Mouse (Mus musculus) midbrain, embryonic 14.5 days (tissue): ENCODE results near the gene Dmbt1. TPM values are rescaled to one million over a fixed set of nuclear protein-coding genes. Genes with fewer than 3 reads are reported as not detected.
"Not testable (repeated sequence)": the region's sequence is repeated elsewhere in the genome, so short reads cannot be mapped to it uniquely, and the experiment has no call there.

Experiments
- ATAC-seq: fragments of 200-750 bp; cut with Nextera tagmentation; 2 replicates; pipeline ENCODE4 v1.8.0; 2017; ENCODE audit warnings: moderate number of reproducible peaks, moderate library complexity; ENCODE audit not compliant: low FRiP score, low TSS enrichment
- DNase-seq: peaks from one replicate; pipeline ENCODE4 v3.0.0-alpha.2; 2015
- H3K27ac ChIP-seq: fragments of 300-500 bp; sonication (generic); replicated peaks from 2 replicates; pipeline ENCODE4 v1.5.1; 2014; ENCODE audit warnings: mild to moderate bottlenecking, low read depth, low read length, moderate library complexity
- H3K27me3 ChIP-seq: fragments of 300-500 bp; sonication (generic); 2 replicates; pipeline ENCODE4 v1.6.1; 2014; ENCODE audit warnings: low read length, control low read depth, mixed read lengths; ENCODE audit not compliant: control insufficient read depth, insufficient read depth
- H3K36me3 ChIP-seq: fragments of 300-500 bp; sonication (generic); 2 replicates; pipeline ENCODE4 v1.6.1; 2014; ENCODE audit warnings: low read length, control low read depth; ENCODE audit not compliant: control insufficient read depth, insufficient read depth
- H3K4me1 ChIP-seq: fragments of 300-500 bp; sonication (generic); 2 replicates; pipeline ENCODE4 v1.6.1; 2014; ENCODE audit warnings: mild to moderate bottlenecking, antibody characterized with exemption, low read length, control low read depth; ENCODE audit not compliant: control insufficient read depth, insufficient read depth
- H3K4me2 ChIP-seq: fragments of 300-500 bp; sonication (generic); 2 replicates; pipeline ENCODE4 v1.6.1; 2014; ENCODE audit warnings: mild to moderate bottlenecking, low read length, moderate library complexity
- H3K4me3 ChIP-seq: fragments of 300-500 bp; sonication (generic); replicated peaks from 2 replicates; pipeline ENCODE4 v1.5.1; 2014; ENCODE audit warnings: low read depth, low read length
- H3K9ac ChIP-seq: fragments of 300-500 bp; sonication (generic); replicated peaks from 2 replicates; pipeline ENCODE4 v1.6.1; 2014; ENCODE audit warnings: mild to moderate bottlenecking, low read length, moderate library complexity
- H3K9me3 ChIP-seq: fragments of 300-500 bp; sonication (generic); 2 replicates; pipeline ENCODE4 v1.6.1; 2016; ENCODE audit warnings: low read length, control low read depth, mixed read lengths; ENCODE audit not compliant: control insufficient read depth
- WGBS: fragments of 180-500 bp; shearing (Covaris S2); extraction: QIAGEN DNeasy Blood & Tissue Kit; methylation state at CpG from one replicate; pipeline ENCODE4 v1.1.7; 2014; 5-methylcytosine and 5-hydroxymethylcytosine counted together
- polyA plus RNA-seq: library from polyadenylated mRNA; unstranded; fragments of >200 nt; fragmentation: Nextera tagmentation; extraction: Ambion mirVana; gene quantifications from 2 replicates; pipeline ENCODE4 v1.2.1, GENCODE M21; 2014

Dmbt1 gene
- polyA plus RNA-seq, 1 experiment from 2014 or later, result not detected

- 87% methylated on average over 2 of the region's 2 CpGs for WGBS
- Histone ChIP-seq H3K36me3 (no peaks in the 10 kb centered on the region), H3K4me1 (no peaks in the 10 kb centered on the region), H3K27ac (no peak overlapping the region), H3K27me3 (no peaks in the 10 kb centered on the region), H3K9ac (no peak overlapping the region), H3K9me3 (no peaks in the 10 kb centered on the region), H3K4me3 (no peak overlapping the region), H3K4me2 (no peak overlapping the region)
- ATAC-seq, result no peak
- DNase-seq, result no peak
Measured at GRCm38 (mm10) chr7:131062541-131062940, 30.7 kb downstream of the Dmbt1 start.

GRCm38 (mm10) chr7:131068191-131068590 lies 36.3 kb downstream of the Dmbt1 start:
- not testable (repeated sequence) for H3K4me1 ChIP-seq, H3K4me2 ChIP-seq, H3K9ac ChIP-seq, H3K4me3 ChIP-seq, H3K9me3 ChIP-seq, H3K27me3 ChIP-seq, ATAC-seq, H3K27ac ChIP-seq, H3K36me3 ChIP-seq, DNase-seq
- 4% methylated on average over 1 of the region's 1 CpGs for WGBS

- not testable (repeated sequence) for H3K36me3 ChIP-seq, H3K4me1 ChIP-seq, H3K27ac ChIP-seq, H3K9ac ChIP-seq, H3K4me2 ChIP-seq, H3K9me3 ChIP-seq, DNase-seq, H3K27me3 ChIP-seq, ATAC-seq, H3K4me3 ChIP-seq
- WGBS, result 98% methylated on average over 3 of the region's 3 CpGs
Measured at GRCm38 (mm10) chr7:131073476-131073875, 41.6 kb downstream of the Dmbt1 start.

GRCm38 (mm10) chr7:131074098-131074497 lies 42.2 kb downstream of the Dmbt1 start:
- not testable (repeated sequence) for H3K9ac ChIP-seq, H3K27ac ChIP-seq, H3K36me3 ChIP-seq, DNase-seq, H3K4me3 ChIP-seq, H3K9me3 ChIP-seq, H3K4me1 ChIP-seq, H3K27me3 ChIP-seq, ATAC-seq, H3K4me2 ChIP-seq
- 87% methylated on average over 6 of the region's 6 CpGs for WGBS

GRCm38 (mm10) chr7:131075956-131076355 lies 44.1 kb downstream of the Dmbt1 start:
- Histone ChIP-seq H3K9me3 (no peaks in the 10 kb centered on the region), H3K36me3 (no peaks in the 10 kb centered on the region), H3K4me3 (no peak overlapping the region), H3K9ac (no peak overlapping the region), H3K4me1 (no peaks in the 10 kb centered on the region), H3K27me3 (no peaks in the 10 kb centered on the region), H3K4me2 (no peak overlapping the region), H3K27ac (no peak overlapping the region)
- DNase-seq, result peak; percentile 36
- ATAC-seq, result no peak
- WGBS, result 3% methylated on average over 1 of the region's 1 CpGs

- H3K4me2 ChIP-seq, H3K36me3 ChIP-seq, DNase-seq, H3K4me1 ChIP-seq, H3K27ac ChIP-seq, H3K9me3 ChIP-seq, H3K4me3 ChIP-seq, H3K9ac ChIP-seq, H3K27me3 ChIP-seq, ATAC-seq: not testable (repeated sequence)
- 78% methylated on average over 9 of the region's 9 CpGs for WGBS
Measured at GRCm38 (mm10) chr7:131082403-131082802, 50.5 kb downstream of the Dmbt1 start.

GRCm38 (mm10) chr7:131112486-131112885 lies 80.6 kb downstream of the Dmbt1 start:
- no peak overlapping the region for H3K4me3 ChIP-seq
- no peaks in the 10 kb centered on the region for H3K4me1 ChIP-seq
- no peak overlapping the region for H3K4me2 ChIP-seq
- ATAC-seq (no peak), DNase-seq (peak; percentile 86)
- no peaks in the 10 kb centered on the region for H3K9me3 ChIP-seq
- 27% methylated on average over 3 of the region's 3 CpGs for WGBS
- H3K27me3 ChIP-seq, result no peaks in the 10 kb centered on the region
- no peak overlapping the region for H3K9ac ChIP-seq
- H3K36me3 ChIP-seq, result no peaks in the 10 kb centered on the region
- no peak overlapping the region for H3K27ac ChIP-seq

- ATAC-seq (no peak), DNase-seq (peak; percentile 4)
- Histone ChIP-seq H3K9me3 (no peaks in the 10 kb centered on the region), H3K4me3 (no peak overlapping the region), H3K4me1 (no peaks in the 10 kb centered on the region), H3K27ac (no peak overlapping the region), H3K36me3 (no peaks in the 10 kb centered on the region), H3K4me2 (no peak overlapping the region), H3K9ac (no peak overlapping the region), H3K27me3 (no peaks in the 10 kb centered on the region)
- 83% methylated on average over 6 of the region's 6 CpGs for WGBS
Measured at GRCm38 (mm10) chr7:131113676-131114075, 81.8 kb downstream of the Dmbt1 start.

- H3K27me3 ChIP-seq, result no peaks in the 10 kb centered on the region
- no peak for DNase-seq
- H3K4me3 ChIP-seq, result no peak overlapping the region
- no peaks in the 10 kb centered on the region for H3K4me1 ChIP-seq
- WGBS, result 88% methylated on average over 2 of the region's 2 CpGs
- H3K9ac ChIP-seq, result no peak overlapping the region
- H3K9me3 ChIP-seq, result no peaks in the 10 kb centered on the region
- H3K36me3 ChIP-seq, result no peaks in the 10 kb centered on the region
- no peak overlapping the region for H3K27ac ChIP-seq
- no peak overlapping the region for H3K4me2 ChIP-seq
- ATAC-seq, result no peak
Measured at GRCm38 (mm10) chr7:131114434-131114833, 82.6 kb downstream of the Dmbt1 start.
